Mouse (Mus musculus) inflammation-experienced regulatory T-cells, adult 6 months (primary cell): ENCODE results near the gene Stx5a. TPM values are rescaled to one million over a fixed set of nuclear protein-coding genes. Genes with fewer than 3 reads are reported as not detected.

Source experiments
- ATAC-seq: one replicate; pipeline ENCODE4 v1.8.0; 2017
- polyA plus RNA-seq, 3 experiments: library from polyadenylated mRNA; unstranded; fragments of 100-300 nt; shearing (Covaris generic); gene quantifications; one replicate each; pipeline ENCODE4 v1.2.1; 2017

Stx5a gene
- polyA plus RNA-seq, 3 experiments from 2014 or later, result 91.6 to 140 (median 134) TPM

- ATAC-seq, result peak; percentile 90
These were observed 61.1 kb downstream of the Stx5a start, which contains the start of gene Zbtb3 for GRCm38 (mm10) chr19:8802130-8802821. TSS of gene Zbtb3 (plus strand) at chr19:8802555.

GRCm38 (mm10) chr19:8803204-8803780 lies 62.1 kb downstream of the Stx5a start:
- no peak for ATAC-seq

GRCm38 (mm10) chr19:8803879-8804660 lies 62.9 kb downstream of the Stx5a start:
- ATAC-seq, result no peak

Other genes starting within 250 kb of the Stx5a start
- gene Slc22a8, start 150.2 kb upstream of the Stx5a start, polyA plus RNA-seq, result not detected
- not detected for gene Slc22a6, start 123.4 kb upstream of the Stx5a start, polyA plus RNA-seq
- gene Chrm1, start 77.6 kb upstream of the Stx5a start, polyA plus RNA-seq, result not detected
- 10 to 100 TPM; 60.5 to 74.4 (median 68.9) TPM for gene Slc3a2, start 18.0 kb upstream of the Stx5a start, polyA plus RNA-seq
- gene Wdr74, start 5.6 kb upstream of the Stx5a start, polyA plus RNA-seq, result 10 to 100 TPM; 38.0 to 71.7 (median 66.5) TPM
- gene 1700092M07Rik, start 695 bp upstream of the Stx5a start, polyA plus RNA-seq, result 1 to 10 TPM in 1 of 3 experiments, not detected in 2; 1.8 TPM
- gene Nxf1, start 15.7 kb downstream of the Stx5a start, polyA plus RNA-seq, result 100 to 1,000 TPM; 130 to 193 (median 160) TPM
- gene Tmem223, start 29.6 kb downstream of the Stx5a start, polyA plus RNA-seq, result 100 to 1,000 TPM in 2 of 3 experiments, 10 to 100 TPM in 1; 96.4 to 128 (median 119) TPM
- gene Tmem179b, start 33.1 kb downstream of the Stx5a start, polyA plus RNA-seq, result 100 to 1,000 TPM; 109 to 112 (median 112) TPM
- 1 to 10 TPM; 4.4 to 6.9 (median 5.9) TPM for gene Taf6l, start 45.0 kb downstream of the Stx5a start, polyA plus RNA-seq
- gene Polr2g, start 57.2 kb downstream of the Stx5a start, polyA plus RNA-seq, result 100 to 1,000 TPM; 186 to 196 (median 191) TPM
- 1 to 10 TPM; 2.1 to 3.0 (median 2.7) TPM for gene Zbtb3, start 61.1 kb downstream of the Stx5a start, polyA plus RNA-seq
- 10 to 100 TPM; 38.6 to 60.1 (median 53.7) TPM for gene Ttc9c, start 77.9 kb downstream of the Stx5a start, polyA plus RNA-seq
- 1 to 10 TPM; 5.0 to 8.3 (median 5.9) TPM for gene Hnrnpul2, start 78.6 kb downstream of the Stx5a start, polyA plus RNA-seq
- not detected for gene AC129217.1, start 88.4 kb downstream of the Stx5a start, polyA plus RNA-seq
- gene Bscl2, start 96.1 kb downstream of the Stx5a start, polyA plus RNA-seq, result 100 to 1,000 TPM in 1 of 3 experiments, 10 to 100 TPM in 2; 81.9 to 106 (median 95.9) TPM
- gene Gng3, start 97.8 kb downstream of the Stx5a start, polyA plus RNA-seq, result 1 to 10 TPM in 2 of 3 experiments, under 1 TPM in 1; 0.72 to 3.3 (median 1.6) TPM
- gene Lrrn4cl, start 109.4 kb downstream of the Stx5a start, polyA plus RNA-seq, result under 1 TPM in 1 of 3 experiments, not detected in 2; 0.15 TPM
- 10 to 100 TPM; 56.1 to 63.1 (median 57.6) TPM for gene Ubxn1, start 130.1 kb downstream of the Stx5a start, polyA plus RNA-seq
- 10 to 100 TPM; 78.4 to 90.3 (median 89.6) TPM for gene Uqcc3, start 139.5 kb downstream of the Stx5a start, polyA plus RNA-seq
- 100 to 1,000 TPM in 1 of 3 experiments, 10 to 100 TPM in 2; 92.4 to 104 (median 94.7) TPM for gene Lbhd1, start 142.3 kb downstream of the Stx5a start, polyA plus RNA-seq
- gene Gm49403, start 142.5 kb downstream of the Stx5a start, polyA plus RNA-seq, result not detected
- 100 to 1,000 TPM; 105 to 125 (median 114) TPM for gene 1810009A15Rik, start 147.4 kb downstream of the Stx5a start, polyA plus RNA-seq
- 1 to 10 TPM in 1 of 3 experiments, not detected in 2; 1.1 TPM for gene Gm49416, start 147.5 kb downstream of the Stx5a start, polyA plus RNA-seq
- gene Ints5, start 151.6 kb downstream of the Stx5a start, polyA plus RNA-seq, result 10 to 100 TPM in 2 of 3 experiments, 1 to 10 TPM in 1; 8.5 to 11.9 (median 10.4) TPM
- 10 to 100 TPM; 58.8 to 59.6 (median 59.4) TPM for gene Ganab, start 156.7 kb downstream of the Stx5a start, polyA plus RNA-seq
- gene B3gat3, start 179.0 kb downstream of the Stx5a start, polyA plus RNA-seq, result 10 to 100 TPM; 11.3 to 26.1 (median 20.0) TPM
- gene Rom1, start 187.9 kb downstream of the Stx5a start, polyA plus RNA-seq, result 10 to 100 TPM in 1 of 3 experiments, 1 to 10 TPM in 2; 3.2 to 22.7 (median 3.4) TPM
- 10 to 100 TPM; 20.3 to 25.7 (median 20.4) TPM for gene Eml3, start 188.1 kb downstream of the Stx5a start, polyA plus RNA-seq
- 10 to 100 TPM; 78.8 to 96.7 (median 81.2) TPM for gene Mta2, start 200.5 kb downstream of the Stx5a start, polyA plus RNA-seq
- gene Tut1, start 212.4 kb downstream of the Stx5a start, polyA plus RNA-seq, result 10 to 100 TPM; 17.6 to 38.3 (median 35.3) TPM
- 100 to 1,000 TPM; 465 to 725 (median 677) TPM for gene Eef1g, start 225.6 kb downstream of the Stx5a start, polyA plus RNA-seq
- 10 to 100 TPM; 42.4 to 81.3 (median 54.5) TPM for gene Ahnak, start 247.9 kb downstream of the Stx5a start, polyA plus RNA-seq